In the genomic region with DNA sequence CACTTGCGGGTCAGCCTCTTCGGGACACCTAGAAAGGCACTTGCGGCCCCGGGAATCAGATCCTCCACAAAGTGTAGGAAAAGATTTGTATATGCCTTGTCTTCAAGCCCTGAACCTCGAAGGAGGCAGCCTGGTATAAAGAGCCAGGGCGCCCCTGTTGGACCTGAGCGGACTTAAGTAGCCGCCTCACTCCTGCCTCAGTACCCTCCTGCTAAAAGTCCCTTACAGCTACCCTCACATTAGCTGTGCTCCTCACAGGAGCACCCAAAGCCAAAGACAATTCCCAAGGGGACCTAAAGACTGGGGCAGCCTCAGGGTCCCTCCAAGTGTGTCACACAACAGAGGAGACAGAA, we compare ENCODE assay signal across 1 mouse cellular context.
TF ChIP-seq lines count a peak whose summit lies in the region.

No protein-coding gene starts in this region.

TF ChIP-seq in MEL, 35 proteins besides CTCF, POLR2A, EP300 and RAD21 (continued from another document):
- TF ChIP-seq MAFK (IDR thresholded peaks at IDR 0.05; ENCODE audit: borderline replicate concordance, low read depth, low read length), result no peak
- TF ChIP-seq USF2 (IDR thresholded peaks at IDR 0.05; ENCODE audit: borderline replicate concordance in 1 of 2, insufficient read depth in 1 of 2, low read depth in 1 of 2, low read length in 2 of 2), result no peak
- no peak for TF ChIP-seq RCOR1 (IDR thresholded peaks at IDR 0.05; ENCODE audit: low read depth, low read length)
- TF ChIP-seq USF1 (IDR thresholded peaks at IDR 0.05; ENCODE audit: low read depth, low read length), result no peak
- no peak for TF ChIP-seq ZKSCAN1 (IDR thresholded peaks at IDR 0.05; ENCODE audit: low read depth, low read length)
- TF ChIP-seq MXI1 (IDR thresholded peaks at IDR 0.05; ENCODE audit: low read depth, low read length), result no peak
- no peak for TF ChIP-seq POLR2AphosphoS2 (IDR thresholded peaks at IDR 0.05; ENCODE audit: low read length)
- TF ChIP-seq CHD2 (IDR thresholded peaks at IDR 0.05; ENCODE audit: low read length), result no peak
- TF ChIP-seq MEF2A (IDR thresholded peaks at IDR 0.05; ENCODE audit: extremely low read depth, insufficient replicate concordance, low read depth, low read length, poor library complexity, severe bottlenecking), result no peak
- no peak for TF ChIP-seq KAT2A (conservative IDR thresholded peaks at IDR 0.05; ENCODE audit: low read depth, low read length)
- TF ChIP-seq GATA1 (IDR thresholded peaks at IDR 0.05; ENCODE audit: low read depth, low read length), result no peak
- no peak for TF ChIP-seq ZMIZ1 (IDR thresholded peaks at IDR 0.05; ENCODE audit: low read depth, low read length)
- TF ChIP-seq TBP (IDR thresholded peaks at IDR 0.05; ENCODE audit: low read depth, low read length), result no peak
